Mouse (Mus musculus) C2C12 (cell line): ENCODE data around the gene Tacc2. TPM values are rescaled to one million over a fixed set of nuclear protein-coding genes. Genes with fewer than 3 reads are reported as not detected.

ENCODE experiments used
- H3K27me3 ChIP-seq: one replicate; pipeline ENCODE4 v1.6.1; 2011; ENCODE audit not compliant: control insufficient read depth, insufficient read depth, insufficient read length
- H3K36me3 ChIP-seq: one replicate; pipeline ENCODE4 v1.6.1; 2011; ENCODE audit not compliant: control insufficient read depth, insufficient read depth
- H3K4me3 ChIP-seq: one replicate; pipeline ENCODE4 v1.5.1; 2011; ENCODE audit warnings: mild to moderate bottlenecking, control low read depth; ENCODE audit not compliant: poor library complexity, insufficient read depth, severe bottlenecking
- H3K79me2 ChIP-seq: one replicate; pipeline ENCODE4 v1.6.1; 2011; ENCODE audit not compliant: control insufficient read depth, insufficient read depth
- H3K79me3 ChIP-seq: one replicate; pipeline ENCODE4 v1.6.1; 2011; ENCODE audit warnings: low read depth, control low read depth
- H3ac ChIP-seq: one replicate; pipeline ENCODE3; 2011; ENCODE audit warnings: low read depth; ENCODE audit not compliant: control insufficient read depth, insufficient read length
- CEBPB ChIP-seq: IDR thresholded peaks from one replicate; pipeline ENCODE4 v1.6.1; 2011; ENCODE audit warnings: low read depth, mild to moderate bottlenecking, control low read depth, moderate library complexity
- CTCF ChIP-seq: IDR thresholded peaks from one replicate; pipeline ENCODE4 v1.5.1; 2011; ENCODE audit not compliant: control insufficient read depth, insufficient read depth, insufficient read length
- FOSL1 ChIP-seq: IDR thresholded peaks from one replicate; pipeline ENCODE4 v1.8.0; 2011; ENCODE audit warnings: mild to moderate bottlenecking, low read length; ENCODE audit not compliant: poor library complexity, insufficient read depth, severe bottlenecking
- MAX ChIP-seq: IDR thresholded peaks from one replicate; pipeline ENCODE4 v1.6.1; 2011; ENCODE audit warnings: mild to moderate bottlenecking, control low read depth
- MYOD1 ChIP-seq: IDR thresholded peaks from one replicate; pipeline ENCODE4 v1.6.1; 2011; ENCODE audit warnings: low read depth; ENCODE audit not compliant: control insufficient read depth, insufficient read length
- MYOG ChIP-seq: IDR thresholded peaks from one replicate; pipeline ENCODE4 v1.6.1; 2011; ENCODE audit not compliant: control insufficient read depth, insufficient read length; ENCODE audit errors: extremely low read depth
- USF1 ChIP-seq: IDR thresholded peaks from one replicate; pipeline ENCODE4 v1.6.1; 2011; ENCODE audit warnings: low read depth, mild to moderate bottlenecking, control low read depth, moderate library complexity
- polyA plus RNA-seq: library from polyadenylated mRNA; unstranded; fragments of >200 nt; fragmentation: generic; extraction: Trizol; gene quantifications from one replicate; pipeline ENCODE4 v1.2.1, GENCODE M21; 2012; ENCODE audit warnings: missing spikeins

Tacc2 gene
- polyA plus RNA-seq, 1 experiment: 44.8 TPM

GRCm38 (mm10) chr7:130540176-130540575, 37.1 kb upstream of the Tacc2 start:
- Histone ChIP-seq H3ac (no peak overlapping the region), H3K79me3 (peaks cover 21% of the 10 kb centered on the region), H3K4me3 (no peak overlapping the region), H3K79me2 (peaks cover 37% of the 10 kb centered on the region), H3K36me3 (peaks cover 61% of the 10 kb centered on the region), H3K27me3 (no peaks in the 10 kb centered on the region)
- no peak for TF ChIP-seq MAX
- TF ChIP-seq USF1: no peak
- TF ChIP-seq CEBPB: no peak
- TF ChIP-seq FOSL1: no peak

DNA sequence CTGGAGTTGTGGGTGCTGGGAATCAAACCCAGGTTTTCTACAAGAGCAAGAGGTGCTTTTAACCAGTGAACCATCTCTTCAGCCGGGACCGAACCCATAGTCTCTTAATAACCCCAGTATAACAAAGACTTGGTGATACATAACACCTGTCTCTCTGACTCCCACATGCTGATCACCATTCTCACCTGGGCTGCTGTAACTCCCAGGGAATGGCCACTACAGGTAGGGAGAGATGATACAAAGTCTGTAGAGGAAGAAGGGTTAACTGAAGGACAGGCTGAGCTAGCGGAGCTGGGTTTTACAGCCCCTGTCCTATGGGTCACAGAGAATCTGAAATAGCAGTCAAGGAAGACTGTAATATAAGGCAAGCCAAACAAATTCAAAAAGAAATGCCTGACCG, 34.1 kb upstream of the Tacc2 start:
- Histone ChIP-seq H3K27me3 (no peaks in the 10 kb centered on the region), H3K36me3 (peaks cover 40% of the 10 kb centered on the region), H3K79me3 (peaks cover 32% of the 10 kb centered on the region), H3K4me3 (no peak overlapping the region), H3ac (no peak overlapping the region), H3K79me2 (peaks cover 54% of the 10 kb centered on the region)
- TF ChIP-seq USF1 (no peak), CEBPB (no peak), MAX (no peak), MYOG (no peak), FOSL1 (no peak), CTCF (no peak), MYOD1 (no peak)

DNA sequence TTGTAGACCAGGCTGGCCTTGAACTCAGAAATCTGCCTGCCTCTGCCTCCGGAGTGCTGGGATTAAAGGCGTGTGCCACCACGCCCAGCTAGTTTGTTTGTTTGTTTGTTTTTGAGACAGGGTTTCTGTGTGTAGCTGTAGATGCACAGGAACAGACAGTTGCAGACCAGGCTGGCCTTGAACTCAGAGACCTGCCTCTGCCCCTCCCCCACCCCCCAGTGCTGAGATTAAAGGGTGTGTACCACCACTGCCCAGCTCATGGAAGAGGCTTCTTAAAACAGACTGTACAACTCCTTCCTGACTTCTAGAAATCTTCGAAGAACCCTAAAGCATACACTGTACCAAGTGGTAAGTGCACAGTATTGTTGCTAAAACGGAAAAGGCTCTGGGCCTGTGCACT, 31.8 kb upstream of the Tacc2 start:
- no peak overlapping the region for H3ac ChIP-seq
- H3K79me2 ChIP-seq: peaks cover 54% of the 10 kb centered on the region
- no peaks in the 10 kb centered on the region for H3K27me3 ChIP-seq
- TF ChIP-seq CTCF (no peak), MYOD1 (no peak), MYOG (no peak), USF1 (no peak), FOSL1 (no peak), MAX (no peak), CEBPB (no peak)
- peaks cover 18% of the 10 kb centered on the region for H3K36me3 ChIP-seq
- no peak overlapping the region for H3K4me3 ChIP-seq
- H3K79me3 ChIP-seq: peaks cover 32% of the 10 kb centered on the region

DNA sequence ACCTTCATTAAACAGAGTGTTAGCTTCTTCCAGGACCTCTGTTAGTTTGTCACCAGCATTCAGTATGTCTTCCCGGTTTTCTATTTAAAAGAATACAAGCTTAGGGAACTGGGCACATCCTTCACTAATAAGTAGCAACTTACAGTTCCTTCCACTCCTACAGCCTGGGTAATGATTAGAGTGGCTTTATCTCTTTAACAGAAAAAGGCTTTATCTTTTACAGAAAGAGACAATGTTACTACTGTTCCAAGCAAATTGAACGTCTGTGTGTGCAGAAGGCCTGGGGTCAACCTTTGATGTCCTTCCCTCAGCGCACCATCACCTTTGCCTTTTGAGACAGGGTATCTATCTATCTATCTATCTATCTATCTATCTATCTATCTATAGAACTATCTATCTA, 31.3 kb upstream of the Tacc2 start:
- Histone ChIP-seq H3K36me3 (peaks cover 16% of the 10 kb centered on the region), H3K4me3 (no peak overlapping the region), H3K79me3 (peaks cover 32% of the 10 kb centered on the region), H3K27me3 (no peaks in the 10 kb centered on the region), H3ac (peak overlapping the region; percentile 59), H3K79me2 (peaks cover 54% of the 10 kb centered on the region)
- TF ChIP-seq MAX (no peak), USF1 (no peak), CEBPB (no peak), MYOG (no peak), FOSL1 (no peak), CTCF (no peak)

- Histone ChIP-seq H3K79me2 (peaks cover 53% of the 10 kb centered on the region), H3K27me3 (no peaks in the 10 kb centered on the region), H3K36me3 (peaks cover 16% of the 10 kb centered on the region), H3ac (peak overlapping the region; percentile 74), H3K79me3 (peaks cover 32% of the 10 kb centered on the region), H3K4me3 (peak overlapping the region; percentile 69)
- TF ChIP-seq MYOG (no peak), CTCF (no peak), MYOD1 (no peak)
Observed at GRCm38 (mm10) chr7:130546421-130546790, 30.8 kb upstream of the Tacc2 start.

DNA sequence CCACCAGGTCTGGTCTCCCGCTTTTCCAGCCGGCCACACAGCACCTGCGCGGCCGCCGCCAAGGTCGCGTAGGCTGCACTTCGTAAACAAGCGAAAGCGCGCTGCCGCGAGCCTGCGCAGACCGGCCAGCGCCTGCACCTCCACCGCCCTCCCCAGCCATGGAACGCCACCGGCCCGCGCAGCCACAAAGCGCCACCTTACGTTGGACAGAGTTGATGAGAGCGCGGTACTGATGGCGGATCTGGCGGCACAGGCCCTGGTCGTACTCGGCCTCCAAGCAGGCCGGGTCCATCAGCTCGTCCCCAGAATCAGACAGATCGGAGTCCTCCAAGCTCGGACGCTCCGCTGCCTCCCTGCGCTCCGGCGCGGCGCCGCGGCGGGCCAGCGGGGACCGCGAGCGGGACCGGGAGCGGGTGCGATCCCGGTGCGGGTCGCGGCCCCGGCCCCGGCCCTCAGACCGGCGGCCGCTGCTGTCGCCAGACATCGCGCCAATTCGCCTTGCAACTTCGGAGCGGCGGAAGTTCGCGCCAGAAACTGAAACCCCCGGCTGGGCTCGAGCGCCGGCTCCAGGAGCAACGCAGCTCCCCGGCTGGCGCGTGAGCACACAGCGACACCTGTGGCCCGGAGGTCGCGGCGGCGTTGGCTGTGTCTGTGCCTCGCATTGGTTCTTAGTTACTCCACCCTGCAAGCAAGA, 30.3 kb upstream of the Tacc2 start:
- H3K4me3 ChIP-seq: peak overlapping the region; percentile 69
- TF ChIP-seq MAX (no peak), CTCF (peak; percentile 98), MYOG (no peak)
- peaks cover 30% of the 10 kb centered on the region for H3K79me3 ChIP-seq
- peaks cover 48% of the 10 kb centered on the region for H3K79me2 ChIP-seq
- no peaks in the 10 kb centered on the region for H3K27me3 ChIP-seq
- H3K36me3 ChIP-seq: peaks cover 13% of the 10 kb centered on the region
- H3ac ChIP-seq: peak overlapping the region; percentile 74
